Mouse (Mus musculus) ES-E14 (cell line): ENCODE results near the gene Prkar2b.

Experiments used
- CHD2 ChIP-seq: IDR thresholded peaks from 2 replicates; pipeline ENCODE4 v1.6.1; 2014; ENCODE audit warnings: mild to moderate bottlenecking, low read depth, low read length, inconsistent platforms
- ZC3H11A ChIP-seq: IDR thresholded peaks from 2 replicates; pipeline ENCODE4 v1.6.1; 2012; ENCODE audit warnings: low read depth, mild to moderate bottlenecking, inconsistent platforms, low read length, borderline replicate concordance

- no peak for TF ChIP-seq CHD2
- no peak for TF ChIP-seq ZC3H11A
Observed at GRCm38 (mm10) chr12:31938391-31938997, 122.6 kb downstream of the Prkar2b start.
